Mouse (Mus musculus) hematopoietic stem cell, adult 5-6 weeks (primary cell): Measurements from ENCODE around the gene Fancc. TPM values are rescaled to one million over a fixed set of nuclear protein-coding genes. Genes with fewer than 3 reads are reported as not detected.
A peak's percentile ranks its signal among the peaks of the same experiment; 100 is the strongest.

Experiments
- ATAC-seq, 2 experiments: fragments of 125-278 bp in 1 of 2; replicated peaks in 1 of 2; 2 replicates each; pipeline ENCODE4 v1.8.0; 2016 to 2017; ENCODE audit warnings: inconsistent platforms in 2 of 2, mild to moderate bottlenecking in 2 of 2, moderate number of reproducible peaks in 2 of 2, low read depth in 1 of 2, moderate TSS enrichment in 1 of 2; ENCODE audit not compliant: low FRiP score in 2 of 2, poor library complexity in 2 of 2, severe bottlenecking in 2 of 2, insufficient read depth in 1 of 2, low TSS enrichment in 1 of 2
- total RNA-seq: library from RNA; stranded (forward); fragments of 172-1452, 232-1000 nt; gene quantifications from 2 replicates; pipeline ENCODE4 v1.2.3, GENCODE M21; 2017

Gene Fancc
- total RNA-seq: 12.9 and 21.0 TPM in 2 replicates

DNA sequence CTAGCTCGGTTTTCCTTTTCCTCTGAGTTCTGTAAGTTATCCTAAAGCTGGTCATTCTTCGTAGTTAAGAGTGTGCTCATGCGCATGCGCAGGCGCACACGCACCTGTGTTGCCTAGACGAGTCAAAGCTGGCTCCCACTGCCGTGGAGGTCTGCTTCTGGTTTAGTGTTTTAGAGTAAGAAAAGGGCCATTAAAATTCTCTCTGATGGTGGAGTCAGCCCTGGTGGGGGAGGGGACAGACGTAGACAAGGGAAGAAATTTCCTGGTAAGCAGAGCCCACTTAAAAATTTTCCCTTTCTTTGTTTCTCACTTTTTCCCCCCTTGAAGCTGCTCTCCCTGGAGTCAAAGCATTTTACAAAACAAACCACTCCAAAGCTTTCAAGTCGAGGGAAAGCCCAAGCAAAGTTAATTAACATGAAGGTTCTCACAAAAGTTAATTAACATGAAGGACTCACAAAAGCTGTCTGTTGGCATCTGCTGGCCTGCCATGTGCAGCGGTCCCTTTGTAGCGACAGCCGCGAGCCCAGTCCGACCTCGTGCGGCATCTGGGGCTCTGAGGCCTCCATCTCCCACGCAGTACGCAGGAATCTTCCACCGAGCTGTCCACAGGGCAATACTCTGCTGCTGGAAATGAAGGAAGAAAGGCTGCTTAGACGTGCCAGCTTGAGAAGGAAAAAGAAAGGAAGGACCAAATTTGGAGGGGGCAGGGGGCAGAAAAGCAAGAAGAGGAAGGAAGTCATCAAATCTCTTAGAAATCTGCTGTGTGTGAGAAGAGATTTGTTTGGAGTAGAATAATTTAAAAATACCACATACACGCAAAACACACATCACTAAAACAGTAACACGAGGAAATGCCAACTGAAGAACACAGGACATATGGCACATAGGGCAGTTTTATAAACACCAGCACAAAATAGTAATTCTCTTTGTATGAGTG, at the start of gene Fancc:
Fancc (minus strand) TSS at position 633 of the 937 bp plus-strand sequence.
- peak; percentile 62 to 74 for ATAC-seq

DNA sequence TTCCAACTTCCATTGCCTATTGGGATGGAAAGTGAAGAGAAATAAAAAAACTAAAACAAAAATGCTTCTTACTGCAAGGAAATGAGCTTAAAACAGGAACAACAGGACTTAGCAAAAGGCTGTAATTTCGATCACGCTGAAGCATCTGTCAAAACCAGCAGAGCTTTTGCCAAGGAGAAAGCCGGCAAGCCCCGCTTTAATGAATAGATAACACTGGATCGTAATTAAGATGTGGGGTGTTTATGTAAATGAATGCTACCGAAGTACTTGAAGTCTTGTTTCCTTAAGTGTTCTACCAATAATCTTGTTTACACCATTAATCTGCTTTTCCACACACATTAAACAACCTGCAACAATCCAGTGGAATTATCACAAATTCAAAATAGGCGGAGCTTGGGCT, 48.2 kb upstream of the Fancc start:
- ATAC-seq: no peak

DNA sequence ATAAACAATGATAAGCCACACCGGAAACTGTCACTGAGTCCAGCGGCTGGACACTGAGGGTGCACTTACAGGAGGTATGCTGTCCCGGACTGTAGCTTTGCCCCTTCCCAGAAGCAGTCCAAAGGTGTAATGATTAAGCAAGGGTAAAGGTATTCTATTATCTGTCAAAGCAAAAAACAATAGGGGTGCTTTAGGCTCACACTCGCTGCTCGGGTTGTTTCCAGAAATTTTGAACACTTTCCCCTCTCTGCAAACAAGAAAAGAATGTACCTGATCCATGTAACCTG, 47.8 kb upstream of the Fancc start:
- no peak for ATAC-seq

DNA sequence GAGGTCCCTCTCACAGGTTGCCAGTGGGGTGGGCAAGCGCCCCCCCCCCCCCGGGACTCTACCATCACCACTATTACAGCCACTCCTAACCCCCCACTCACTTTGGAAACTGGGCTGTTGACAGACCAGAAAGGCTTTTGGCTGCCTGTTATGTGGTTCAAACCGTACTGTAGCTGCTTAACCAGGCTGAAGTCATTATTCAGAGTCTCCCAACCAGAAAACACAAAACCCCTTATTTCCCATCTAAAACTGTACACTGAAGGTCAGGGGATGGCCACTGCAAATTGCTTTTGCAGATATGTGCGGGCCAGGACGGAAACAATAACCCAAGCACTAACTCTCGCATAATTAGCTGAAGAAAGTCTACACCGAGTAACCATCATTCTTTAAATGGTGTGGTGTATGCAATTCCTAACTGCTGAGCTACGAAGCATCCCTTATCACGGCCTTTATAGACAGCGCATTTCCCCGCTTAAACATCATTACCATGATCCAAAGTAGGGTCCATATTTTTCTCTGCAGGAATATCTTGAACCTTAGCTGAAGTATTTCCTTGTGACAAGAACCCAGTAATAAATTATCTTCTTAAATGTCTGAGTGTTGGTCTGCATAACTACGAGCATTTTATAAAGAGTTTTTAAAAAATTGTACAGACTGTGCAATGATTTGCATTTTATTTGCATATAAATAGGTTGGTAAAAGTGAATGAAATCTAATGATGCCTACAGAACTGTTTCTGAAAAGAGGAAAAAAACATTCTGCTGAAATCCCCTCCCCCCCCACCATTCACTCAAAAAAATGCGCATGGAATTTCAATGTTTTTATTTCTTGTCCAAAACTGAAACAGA, 47.3 kb upstream of the Fancc start:
- ATAC-seq: no peak

DNA sequence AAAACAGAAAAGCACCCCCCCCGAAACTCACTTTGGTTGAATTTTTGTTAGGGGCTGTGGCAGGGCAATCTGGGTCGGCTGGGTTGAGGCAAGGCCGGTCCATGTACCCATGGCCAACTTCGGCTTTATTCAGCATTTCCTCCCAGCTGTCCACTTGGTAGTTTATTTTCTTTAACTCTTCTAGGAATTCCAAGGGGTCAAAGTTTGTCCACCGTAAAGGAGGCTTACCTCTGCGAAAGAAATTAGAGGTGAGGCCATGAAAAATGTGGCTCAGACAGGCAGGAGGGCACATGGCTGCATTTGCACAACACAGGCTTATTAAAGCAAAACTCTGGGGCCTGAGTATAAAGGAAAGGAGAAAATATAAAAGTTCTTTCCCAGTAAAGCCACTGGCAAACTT, 46.4 kb upstream of the Fancc start:
- ATAC-seq: no peak

DNA sequence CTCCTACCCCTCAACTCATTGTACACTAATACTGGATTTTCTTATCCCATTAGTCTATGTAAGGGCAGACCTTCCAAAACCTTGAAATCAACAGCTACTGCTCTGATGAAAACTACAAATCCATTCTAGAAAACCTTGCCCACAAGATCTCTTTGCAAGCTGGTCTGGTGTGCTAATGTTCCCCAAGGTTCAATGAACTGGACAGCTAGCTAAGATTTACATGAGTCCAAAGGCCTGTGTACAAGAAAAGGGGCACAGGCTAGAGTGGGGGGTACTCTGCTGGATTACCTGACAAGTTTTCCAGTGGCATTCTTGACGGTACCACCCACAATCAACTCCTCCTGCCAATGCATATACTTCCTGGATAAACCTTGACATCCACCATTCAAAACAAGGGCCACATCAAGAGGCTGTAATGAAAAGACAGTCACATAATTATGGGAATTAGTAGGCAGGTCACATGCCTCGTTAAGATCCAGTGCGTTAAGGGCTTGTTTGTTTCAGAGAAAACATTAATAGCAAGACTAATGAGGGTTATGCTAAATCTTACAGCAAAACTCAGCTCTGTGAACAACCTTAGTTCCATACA, 45.8 kb upstream of the Fancc start:
- ATAC-seq: no peak

DNA sequence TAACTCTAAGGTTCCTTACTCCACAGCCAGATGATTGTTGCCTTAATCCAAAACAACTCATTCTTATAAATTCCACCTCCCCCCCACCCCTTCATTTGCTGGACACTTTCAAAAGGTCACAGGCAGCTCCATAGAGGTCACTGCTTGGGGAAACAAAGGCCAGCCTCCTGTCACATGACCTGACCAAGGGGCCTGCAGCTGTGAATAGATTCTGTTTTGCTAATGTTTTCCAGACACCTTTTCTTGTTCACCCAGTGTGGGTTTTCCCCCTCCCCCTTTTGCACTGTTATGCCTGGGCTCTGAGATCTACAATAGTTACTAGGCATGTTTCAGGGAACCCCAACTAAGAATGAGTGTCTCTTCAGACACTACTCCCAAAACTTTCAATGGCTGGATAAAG, 44.4 kb upstream of the Fancc start:
- ATAC-seq: no peak

DNA sequence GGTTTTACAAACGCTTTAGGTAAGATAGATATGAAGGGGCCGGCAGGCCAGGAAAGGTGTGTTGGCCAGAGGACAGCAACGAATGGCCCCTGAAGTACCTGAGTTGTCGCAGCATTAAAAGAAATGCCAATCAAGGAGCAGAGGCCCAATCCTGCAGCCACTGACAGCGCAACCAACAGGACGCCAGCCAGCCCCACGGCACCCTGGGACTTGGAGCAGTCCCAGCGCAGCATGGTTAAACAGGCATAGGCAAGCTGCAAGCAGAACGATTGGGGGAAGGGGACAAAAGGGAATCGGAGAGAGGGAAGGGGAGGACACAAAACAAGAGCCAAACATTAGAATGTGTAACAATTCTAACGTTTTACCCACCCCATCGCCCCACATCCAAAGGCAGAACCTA, 43.5 kb upstream of the Fancc start:
- ATAC-seq: no peak

DNA sequence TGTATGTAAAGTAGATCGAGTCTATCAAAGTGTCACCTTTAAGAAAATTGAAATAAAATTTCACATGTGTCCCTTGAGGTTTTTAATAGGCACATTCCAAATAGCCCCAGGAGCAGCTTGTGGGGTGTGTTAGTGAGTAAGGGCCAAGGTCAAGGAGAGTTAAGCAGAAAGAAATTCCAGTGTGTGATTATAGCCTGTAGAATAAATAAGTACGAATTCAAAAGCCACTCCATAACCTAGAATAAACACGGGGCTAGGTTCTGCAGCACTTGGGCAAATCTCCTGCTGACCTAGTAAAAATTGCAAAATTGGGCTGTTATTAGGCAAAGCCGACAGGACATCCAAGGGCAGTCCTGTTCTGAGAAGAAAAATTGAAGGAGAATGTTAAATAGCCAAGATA, 37.9 kb upstream of the Fancc start:
- ATAC-seq: no peak

DNA sequence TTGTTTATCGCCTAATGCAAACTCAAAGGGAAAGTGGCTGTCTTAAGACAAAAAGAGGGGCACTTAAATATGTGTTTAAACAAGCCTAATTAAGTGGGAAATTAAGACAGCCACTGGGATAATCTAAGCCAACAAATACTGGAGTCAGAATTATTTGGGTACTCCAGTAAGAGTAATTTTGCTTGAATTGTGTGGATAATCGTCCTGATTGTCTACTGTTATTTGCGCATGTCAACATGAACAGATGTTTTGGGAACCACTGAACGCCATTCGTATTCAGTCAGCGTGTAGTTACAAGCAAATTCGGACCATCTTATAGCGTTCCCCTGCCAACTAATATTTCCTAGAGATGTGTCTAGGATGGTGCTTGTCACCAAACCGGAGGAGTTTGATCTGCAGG, 33.8 kb upstream of the Fancc start:
- ATAC-seq: no peak

DNA sequence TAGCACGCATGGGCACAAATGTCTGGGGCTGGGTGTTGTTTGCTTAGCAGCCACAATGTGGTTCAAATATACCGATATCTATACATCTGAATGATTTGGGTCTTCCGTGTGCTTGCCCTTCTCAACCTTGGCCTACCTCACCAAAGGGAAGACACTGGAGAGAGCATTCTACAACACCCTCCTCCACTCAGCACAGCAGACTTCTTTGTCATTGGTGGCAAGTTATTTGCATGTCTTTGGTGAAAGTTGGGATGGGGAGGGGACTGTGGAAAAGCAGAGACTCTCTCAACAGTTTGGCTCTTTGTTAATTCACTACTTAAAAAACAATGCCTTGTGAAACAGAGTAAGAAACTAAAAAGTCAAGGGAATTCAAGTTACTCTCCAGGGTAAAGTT, 33.3 kb upstream of the Fancc start:
- no peak for ATAC-seq

DNA sequence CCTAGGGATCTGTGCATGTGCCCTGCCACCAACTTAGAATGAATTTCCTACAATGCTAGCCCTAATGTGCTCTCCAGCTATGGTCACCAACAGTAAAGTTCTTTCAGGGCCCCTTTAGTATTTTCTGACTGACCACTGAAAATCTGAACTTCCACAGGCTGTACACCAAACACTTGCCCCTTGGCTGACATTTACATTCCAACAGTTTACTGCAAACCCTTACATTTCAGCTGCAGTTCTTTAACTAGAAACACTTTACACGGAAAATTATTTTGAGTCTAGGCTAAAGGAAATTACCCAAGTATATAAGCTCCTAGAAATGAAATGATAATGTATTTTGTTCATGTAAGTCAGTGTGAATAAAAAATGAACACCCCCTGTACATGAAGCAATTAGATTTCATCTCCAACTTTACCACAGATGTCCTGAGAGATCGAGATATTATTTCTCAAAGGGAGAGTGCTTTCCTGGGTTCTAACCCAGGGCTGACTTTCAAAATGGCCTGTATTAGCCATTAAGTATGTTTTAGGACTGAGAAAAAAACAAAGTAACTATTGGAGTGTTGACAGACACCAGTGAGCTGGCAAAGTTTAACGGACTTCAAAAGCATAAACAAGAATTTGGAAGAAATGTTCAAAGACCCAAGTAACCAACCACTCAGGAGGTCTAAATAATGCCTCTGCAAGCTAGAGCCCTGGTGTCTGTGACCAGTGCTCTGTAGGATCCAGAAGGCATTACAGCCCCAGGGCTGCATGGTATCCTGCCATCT, 32.7 kb upstream of the Fancc start:
- ATAC-seq: no peak

DNA sequence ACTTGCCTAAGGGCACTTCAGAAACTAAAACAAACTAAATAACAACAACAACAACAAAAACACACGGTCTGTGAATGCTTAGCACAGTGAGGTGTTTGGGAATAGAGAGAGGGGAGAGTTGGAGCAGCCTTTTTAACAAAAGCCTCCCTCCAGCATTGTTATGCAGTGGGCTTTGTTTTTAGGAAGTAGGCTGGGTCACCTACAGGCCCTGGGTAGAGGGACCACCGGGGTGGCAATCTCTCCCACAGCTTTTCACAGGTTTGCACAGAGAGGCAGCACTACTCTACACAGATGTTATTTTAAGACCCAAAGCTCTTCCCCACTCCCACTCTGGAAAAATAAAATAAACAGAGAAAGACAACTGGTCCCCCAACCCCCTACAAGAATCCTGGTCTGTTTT, 31.8 kb upstream of the Fancc start:
- ATAC-seq: no peak

DNA sequence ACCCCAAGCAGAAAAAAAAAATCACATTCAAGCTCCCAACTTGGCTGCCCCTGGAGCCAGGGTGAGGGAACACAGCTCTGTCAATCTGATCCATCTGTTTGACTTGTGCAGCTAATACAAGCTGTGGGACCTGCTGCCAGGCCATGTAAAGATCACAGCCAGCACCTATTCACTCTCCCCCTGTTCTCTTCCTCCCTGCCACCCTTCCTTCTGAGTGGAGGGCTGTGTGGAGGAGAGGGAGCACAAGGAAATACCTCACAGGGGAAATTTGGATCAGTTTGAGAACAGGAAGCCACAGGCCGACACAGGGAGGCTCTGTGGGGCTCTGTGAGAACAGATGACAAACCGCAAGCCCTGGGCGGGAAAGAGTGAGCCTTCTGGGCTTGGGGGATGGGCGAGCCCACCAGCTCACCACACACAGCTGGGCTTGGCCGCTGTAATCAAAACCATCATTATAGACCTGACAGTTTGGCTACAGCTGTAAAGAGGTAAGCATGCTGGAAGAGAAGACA, 31.1 kb upstream of the Fancc start:
- peak; percentile 97 for ATAC-seq

DNA sequence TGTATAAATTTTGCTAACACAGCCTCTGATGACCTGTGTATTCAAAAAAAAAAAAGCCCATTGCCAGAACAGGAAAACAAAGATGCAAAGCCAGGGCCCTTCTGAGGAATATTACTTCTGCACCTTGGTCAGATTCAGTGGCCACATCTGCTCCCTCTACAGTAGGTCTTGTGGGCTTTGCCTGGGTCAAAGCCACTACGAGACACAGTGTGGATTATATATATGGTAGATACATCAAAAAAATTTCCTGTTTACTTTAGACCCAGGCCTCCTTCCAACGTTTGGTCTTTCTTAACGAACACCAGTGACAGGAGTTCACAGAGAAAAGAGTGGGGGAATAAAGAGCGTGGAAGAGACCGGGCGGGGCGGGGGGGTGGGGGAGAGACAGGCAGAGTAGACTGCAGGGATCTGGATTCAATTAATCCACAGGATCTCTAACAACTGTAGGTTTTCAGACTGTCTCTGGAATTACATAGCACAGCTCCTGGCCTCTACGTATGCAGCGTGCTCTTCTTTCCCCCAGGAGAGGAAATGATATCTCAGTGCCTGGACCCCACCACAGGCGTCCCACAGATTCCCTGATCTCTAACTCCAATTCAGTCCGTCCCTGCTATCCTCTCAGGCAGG, 28.6 kb upstream of the Fancc start:
- ATAC-seq: no peak

DNA sequence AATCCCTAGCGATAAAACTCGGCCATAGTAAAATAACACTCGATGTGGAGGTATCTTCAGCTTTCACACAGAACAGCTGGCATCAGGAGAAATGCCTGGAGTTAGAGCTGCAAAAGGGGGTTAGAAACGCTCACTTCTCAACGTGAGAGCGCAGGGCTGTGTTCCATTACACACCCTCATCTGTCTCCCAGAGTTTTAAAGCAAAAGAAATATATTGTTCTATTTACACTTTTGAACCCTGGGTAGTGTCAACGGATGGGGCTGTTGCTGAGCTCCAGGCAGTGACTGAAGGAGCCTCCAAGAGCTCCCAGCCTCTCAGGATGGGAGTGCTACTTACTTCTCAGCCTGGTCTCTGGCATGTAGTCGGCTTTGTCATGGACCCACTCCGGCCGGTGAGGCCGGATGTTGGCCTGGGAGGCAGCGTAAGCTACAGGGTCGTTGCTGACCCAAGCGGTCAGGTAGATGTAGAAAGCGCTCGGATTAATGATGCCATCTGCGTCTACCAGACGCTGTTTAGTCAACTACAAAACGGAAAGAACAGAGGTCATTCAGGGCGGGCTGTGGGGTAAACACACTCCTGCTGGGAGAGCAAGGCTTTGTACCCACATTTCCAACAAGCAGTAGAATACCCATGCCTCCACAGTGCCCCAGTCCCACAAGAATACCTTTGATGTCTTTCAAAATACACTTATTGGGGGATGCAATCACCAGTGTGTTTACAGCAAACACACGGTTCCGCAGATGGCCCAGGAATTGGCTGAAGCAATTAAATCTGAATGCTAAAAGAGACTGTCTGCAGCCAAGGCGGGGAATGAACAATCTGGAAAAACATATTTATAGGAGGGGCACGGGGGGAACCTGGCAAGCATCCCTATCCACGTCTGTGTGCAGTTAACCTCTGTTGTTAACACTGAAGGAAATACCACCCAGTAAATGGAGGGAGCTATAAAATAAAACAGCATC, 27.8 kb upstream of the Fancc start:
- no peak for ATAC-seq
